Mouse (Mus musculus): ENCODE results near the gene Rnf31. TPM values are rescaled to one million over a fixed set of nuclear protein-coding genes. Genes with fewer than 3 reads are reported as not detected.
A peak's percentile ranks its signal among the peaks of the same experiment; 100 is the strongest.

Gene Rnf31
- polyA plus RNA-seq, 1 experiment: 11.2 TPM

DNA sequence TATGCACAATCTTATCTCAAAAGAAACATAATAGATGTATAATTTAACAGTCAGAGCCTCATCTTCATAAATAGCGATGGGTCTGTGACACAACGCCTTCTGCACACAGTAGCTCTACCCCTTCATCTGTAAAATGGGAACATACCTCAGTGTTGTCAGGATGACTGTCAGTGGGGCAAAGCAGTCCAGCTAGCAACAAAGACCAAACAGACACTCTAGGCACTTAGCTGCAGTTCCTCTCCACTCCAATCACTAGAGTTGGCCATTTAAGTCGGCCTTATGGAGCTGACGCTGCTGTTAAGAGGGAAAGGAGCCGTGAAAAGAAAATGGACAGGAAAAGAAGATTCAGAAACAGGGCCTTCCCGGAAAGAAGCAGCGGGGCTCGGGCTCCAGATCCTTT is 39.7 kb upstream of the Rnf31 start:
- H3K36me3 ChIP-seq (ENCODE audit: control insufficient read depth, insufficient read depth): peaks cover 38% of the 10 kb centered on the region
- TF ChIP-seq MYOD1 (IDR thresholded peaks at IDR 0.05; ENCODE audit: control insufficient read depth in 1 of 3, insufficient read length in 2 of 3, low read depth in 2 of 3): no peak
- no peak for TF ChIP-seq SRF (IDR thresholded peaks at IDR 0.05; ENCODE audit: control insufficient read depth, insufficient read length, low read depth)
- no peak for TF ChIP-seq MAX (IDR thresholded peaks at IDR 0.05; ENCODE audit: low read depth)
- TF ChIP-seq POLR2A (IDR thresholded peaks at IDR 0.05; ENCODE audit: insufficient read length, low read depth): no peak
- TF ChIP-seq REST (IDR thresholded peaks at IDR 0.05; ENCODE audit: insufficient read depth, insufficient read length): no peak
- no peak for TF ChIP-seq TCF12 (IDR thresholded peaks at IDR 0.05; ENCODE audit: insufficient read depth, poor library complexity, severe bottlenecking)
- no peak for TF ChIP-seq E2F4 (IDR thresholded peaks at IDR 0.05; ENCODE audit: insufficient read depth)
- peak; percentile 94 for TF ChIP-seq POLR2AphosphoS2 (IDR thresholded peaks at IDR 0.05; ENCODE audit: insufficient read length, low read depth)
- no peaks in the 10 kb centered on the region for H3K79me2 ChIP-seq (ENCODE audit: control insufficient read depth, insufficient read depth)
- H3K4me2 ChIP-seq (ENCODE audit: low read depth): no peak overlapping the region
- H3K4me3 ChIP-seq: no peak overlapping the region
- H3ac ChIP-seq (ENCODE audit: control insufficient read depth, insufficient read length): no peak overlapping the region
- H3K27me3 ChIP-seq (ENCODE audit: control insufficient read depth, insufficient read depth, insufficient read length): no peaks in the 10 kb centered on the region

DNA sequence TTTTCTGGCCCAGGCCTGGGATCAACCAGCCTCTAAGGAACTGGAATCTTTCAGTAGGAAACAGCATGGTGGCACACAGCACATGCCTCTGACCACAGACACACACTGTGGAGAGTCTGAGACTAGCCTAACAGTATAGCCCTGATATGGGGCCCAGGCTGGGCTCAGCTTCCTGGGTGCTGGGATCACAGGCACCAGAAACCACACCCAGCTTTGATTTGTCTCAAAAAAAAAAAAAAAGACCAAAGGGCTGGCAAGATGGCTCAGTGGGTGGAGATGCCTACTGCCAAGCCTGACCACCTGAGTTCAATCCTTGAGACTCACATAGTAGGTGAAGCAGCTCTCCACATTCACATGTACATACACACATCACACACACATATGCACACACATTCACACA is 36.9 kb upstream of the Rnf31 start:
- no peak overlapping the region for H3K4me2 ChIP-seq (ENCODE audit: low read depth)
- no peak overlapping the region for H3K4me3 ChIP-seq
- TF ChIP-seq POLR2AphosphoS2 (IDR thresholded peaks at IDR 0.05; ENCODE audit: insufficient read length, low read depth) (peak; percentile 39), MYOG (IDR thresholded peaks at IDR 0.05; ENCODE audit: control insufficient read depth in 1 of 3, insufficient read depth in 1 of 3, insufficient read length in 2 of 3, low read depth in 2 of 3) (no peak)
- H3K79me2 ChIP-seq (ENCODE audit: control insufficient read depth, insufficient read depth): no peaks in the 10 kb centered on the region
- no peaks in the 10 kb centered on the region for H3K27me3 ChIP-seq (ENCODE audit: control insufficient read depth, insufficient read depth, insufficient read length)
- peaks cover 9% of the 10 kb centered on the region for H3K36me3 ChIP-seq (ENCODE audit: control insufficient read depth, insufficient read depth)
- no peak overlapping the region for H3ac ChIP-seq (ENCODE audit: control insufficient read depth, insufficient read length)

DNA sequence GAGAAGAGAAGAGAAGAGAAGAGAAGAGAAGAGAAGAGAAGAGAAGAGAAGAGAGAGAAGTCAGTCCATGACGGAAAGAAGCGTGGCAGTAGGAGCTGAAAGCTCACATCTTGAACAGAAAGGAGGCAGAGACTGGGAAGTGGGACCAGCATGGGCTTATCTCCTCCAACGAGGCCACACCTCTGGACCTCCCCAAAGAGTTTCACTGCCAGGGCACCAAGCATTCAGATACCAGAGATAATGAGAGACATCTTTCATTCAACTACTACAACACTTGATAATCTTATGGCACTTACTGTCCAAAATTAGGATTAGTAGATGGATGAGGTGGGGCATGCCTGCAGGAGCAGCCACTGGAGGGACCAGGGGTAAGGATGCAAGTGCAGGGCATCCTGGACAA is 35.7 kb upstream of the Rnf31 start:
- TF ChIP-seq POLR2AphosphoS2 (IDR thresholded peaks at IDR 0.05; ENCODE audit: insufficient read length, low read depth) (no peak), TCF12 (IDR thresholded peaks at IDR 0.05; ENCODE audit: insufficient read depth, poor library complexity, severe bottlenecking) (no peak), REST (IDR thresholded peaks at IDR 0.05; ENCODE audit: insufficient read depth, insufficient read length) (no peak), MYOG (IDR thresholded peaks at IDR 0.05; ENCODE audit: control insufficient read depth in 1 of 3, insufficient read depth in 1 of 3, insufficient read length in 2 of 3, low read depth in 2 of 3) (no peak), MAX (IDR thresholded peaks at IDR 0.05; ENCODE audit: low read depth) (no peak), TCF3 (IDR thresholded peaks at IDR 0.05; ENCODE audit: insufficient read length, low read depth) (no peak), CEBPB (IDR thresholded peaks at IDR 0.05; ENCODE audit: insufficient read depth, poor library complexity, severe bottlenecking) (no peak), USF1 (IDR thresholded peaks at IDR 0.05; ENCODE audit: low read depth) (no peak), MYOD1 (IDR thresholded peaks at IDR 0.05; ENCODE audit: control insufficient read depth in 1 of 3, insufficient read length in 2 of 3, low read depth in 2 of 3) (no peak), E2F4 (IDR thresholded peaks at IDR 0.05; ENCODE audit: insufficient read depth) (no peak), SRF (IDR thresholded peaks at IDR 0.05; ENCODE audit: control insufficient read depth, insufficient read length, low read depth) (no peak)
- no peak overlapping the region for H3K4me2 ChIP-seq (ENCODE audit: low read depth)

DNA sequence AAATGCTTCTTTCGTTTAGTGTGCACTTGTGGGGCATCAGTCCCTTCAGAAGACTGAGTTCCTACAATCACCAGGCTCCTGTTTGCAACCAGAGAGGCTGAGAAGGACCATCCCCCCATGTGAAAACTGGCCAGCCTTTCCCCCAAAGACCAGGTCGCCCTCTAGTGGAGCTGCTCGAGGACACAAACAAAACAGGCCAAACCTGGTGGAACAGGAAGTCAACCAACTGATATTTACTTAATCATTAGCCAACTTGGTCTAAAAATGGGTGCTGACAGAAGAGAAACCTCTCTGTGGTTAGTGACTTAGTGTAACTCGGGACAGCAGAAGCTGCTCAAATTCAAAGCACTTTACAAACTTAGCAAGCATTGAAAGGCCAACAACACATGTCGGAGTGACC is 34.5 kb upstream of the Rnf31 start:
- Histone ChIP-seq H3K79me2 (ENCODE audit: control insufficient read depth, insufficient read depth) (no peaks in the 10 kb centered on the region), H3K4me3 (no peak overlapping the region), H3ac (ENCODE audit: control insufficient read depth, insufficient read length) (no peak overlapping the region), H3K36me3 (ENCODE audit: control insufficient read depth, insufficient read depth) (no peaks in the 10 kb centered on the region), H3K4me2 (ENCODE audit: low read depth) (no peak overlapping the region), H3K27me3 (ENCODE audit: control insufficient read depth, insufficient read depth, insufficient read length) (no peaks in the 10 kb centered on the region)
- TF ChIP-seq TCF3 (IDR thresholded peaks at IDR 0.05; ENCODE audit: insufficient read length, low read depth) (no peak), MYOG (IDR thresholded peaks at IDR 0.05; ENCODE audit: control insufficient read depth in 1 of 3, insufficient read depth in 1 of 3, insufficient read length in 2 of 3, low read depth in 2 of 3) (no peak), E2F4 (IDR thresholded peaks at IDR 0.05; ENCODE audit: insufficient read depth) (no peak), TCF12 (IDR thresholded peaks at IDR 0.05; ENCODE audit: insufficient read depth, poor library complexity, severe bottlenecking) (no peak), POLR2A (IDR thresholded peaks at IDR 0.05; ENCODE audit: insufficient read length, low read depth) (no peak), MAX (IDR thresholded peaks at IDR 0.05; ENCODE audit: low read depth) (no peak), POLR2AphosphoS2 (IDR thresholded peaks at IDR 0.05; ENCODE audit: insufficient read length, low read depth) (no peak), SRF (IDR thresholded peaks at IDR 0.05; ENCODE audit: control insufficient read depth, insufficient read length, low read depth) (no peak), USF1 (IDR thresholded peaks at IDR 0.05; ENCODE audit: low read depth) (no peak)

More for the DNA sequence above, 35.7 kb upstream of the Rnf31 start:
- Histone ChIP-seq H3K27me3 (ENCODE audit: control insufficient read depth, insufficient read depth, insufficient read length) (no peaks in the 10 kb centered on the region), H3K79me2 (ENCODE audit: control insufficient read depth, insufficient read depth) (no peaks in the 10 kb centered on the region), H3K4me3 (no peak overlapping the region), H3K36me3 (ENCODE audit: control insufficient read depth, insufficient read depth) (no peaks in the 10 kb centered on the region), H3ac (ENCODE audit: control insufficient read depth, insufficient read length) (no peak overlapping the region)

DNA sequence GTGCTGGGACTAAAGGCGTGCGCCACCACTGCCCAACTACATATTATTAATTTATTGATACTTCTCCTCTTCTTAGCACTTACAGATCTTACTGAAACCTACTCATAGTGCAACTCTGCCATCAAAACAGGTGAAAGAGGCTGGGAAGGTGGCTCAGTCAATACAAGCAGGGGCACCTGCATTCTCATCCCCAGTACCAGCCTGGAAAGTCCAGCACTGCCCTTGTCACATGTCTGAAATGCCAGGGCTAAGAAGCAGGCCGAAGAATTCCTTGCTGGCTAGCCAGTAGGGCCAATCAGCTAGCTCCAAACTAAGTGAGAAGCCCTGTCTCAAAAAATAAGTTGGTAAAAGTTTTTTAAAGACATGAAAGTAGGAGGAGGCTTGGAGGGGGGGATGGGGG is 33.9 kb upstream of the Rnf31 start:
- no peak overlapping the region for H3K4me2 ChIP-seq (ENCODE audit: low read depth)

More for the DNA sequence above, 33.9 kb upstream of the Rnf31 start:
- no peaks in the 10 kb centered on the region for H3K27me3 ChIP-seq (ENCODE audit: control insufficient read depth, insufficient read depth, insufficient read length)
- no peaks in the 10 kb centered on the region for H3K36me3 ChIP-seq (ENCODE audit: control insufficient read depth, insufficient read depth)
- H3K4me3 ChIP-seq: no peak overlapping the region
- TF ChIP-seq REST (IDR thresholded peaks at IDR 0.05; ENCODE audit: insufficient read depth, insufficient read length) (no peak), MYOD1 (IDR thresholded peaks at IDR 0.05; ENCODE audit: control insufficient read depth in 1 of 3, insufficient read length in 2 of 3, low read depth in 2 of 3) (no peak), POLR2A (IDR thresholded peaks at IDR 0.05; ENCODE audit: insufficient read length, low read depth) (no peak), TCF12 (IDR thresholded peaks at IDR 0.05; ENCODE audit: insufficient read depth, poor library complexity, severe bottlenecking) (no peak), MYOG (IDR thresholded peaks at IDR 0.05; ENCODE audit: control insufficient read depth in 1 of 3, insufficient read depth in 1 of 3, insufficient read length in 2 of 3, low read depth in 2 of 3) (no peak), POLR2AphosphoS2 (IDR thresholded peaks at IDR 0.05; ENCODE audit: insufficient read length, low read depth) (no peak), E2F4 (IDR thresholded peaks at IDR 0.05; ENCODE audit: insufficient read depth) (no peak), SRF (IDR thresholded peaks at IDR 0.05; ENCODE audit: control insufficient read depth, insufficient read length, low read depth) (no peak), CEBPB (IDR thresholded peaks at IDR 0.05; ENCODE audit: insufficient read depth, poor library complexity, severe bottlenecking) (no peak), USF1 (IDR thresholded peaks at IDR 0.05; ENCODE audit: low read depth) (no peak), TCF3 (IDR thresholded peaks at IDR 0.05; ENCODE audit: insufficient read length, low read depth) (no peak), MAX (IDR thresholded peaks at IDR 0.05; ENCODE audit: low read depth) (no peak)
- H3K79me2 ChIP-seq (ENCODE audit: control insufficient read depth, insufficient read depth): no peaks in the 10 kb centered on the region
- H3ac ChIP-seq (ENCODE audit: control insufficient read depth, insufficient read length): no peak overlapping the region

Data from myocyte (in vitro differentiated cells).